Mouse (Mus musculus) frontal cortex, adult (tissue): Measurements from ENCODE around the gene Ppfia3.
A peak's percentile ranks its signal among the peaks of the same experiment; 100 is the strongest.

Source experiments
- ATAC-seq: cut with Nextera tagmentation; 2 replicates; pipeline ENCODE4 v1.9.2; 2017; ENCODE audit warnings: mild to moderate bottlenecking, moderate library complexity, mixed read lengths; ENCODE audit not compliant: low TSS enrichment

Gene Ppfia3

GRCm38 (mm10) chr7:45343543-45343942 lies 23.3 kb downstream of the Ppfia3 start:
- no peak for ATAC-seq

GRCm38 (mm10) chr7:45342081-45342480 lies 24.7 kb downstream of the Ppfia3 start:
- no peak for ATAC-seq

GRCm38 (mm10) chr7:45341303-45341702 lies 25.5 kb downstream of the Ppfia3 start:
- peak; percentile 73 for ATAC-seq

- no peak for ATAC-seq
Measured at GRCm38 (mm10) chr7:45340669-45341068, 26.1 kb downstream of the Ppfia3 start.

GRCm38 (mm10) chr7:45340066-45340442 lies 26.8 kb downstream of the Ppfia3 start:
- ATAC-seq = no peak

- ATAC-seq = no peak
Measured at GRCm38 (mm10) chr7:45339410-45340065, 27.3 kb downstream of the Ppfia3 start.

GRCm38 (mm10) chr7:45338161-45338911 lies 28.5 kb downstream of the Ppfia3 start:
- no peak for ATAC-seq

GRCm38 (mm10) chr7:45337469-45337868 lies 29.4 kb downstream of the Ppfia3 start:
- ATAC-seq = no peak

GRCm38 (mm10) chr7:45336319-45336718 lies 30.5 kb downstream of the Ppfia3 start:
- ATAC-seq = no peak

- no peak for ATAC-seq
Measured at GRCm38 (mm10) chr7:45335056-45335455, 31.8 kb downstream of the Ppfia3 start, which contains the start of gene Hrc. TSS of gene Hrc (plus strand) at chr7:45335290.

GRCm38 (mm10) chr7:45334605-45335004 lies 32.2 kb downstream of the Ppfia3 start:
- ATAC-seq = no peak

- peak; percentile 45; the same call in 1 of the 2 replicates for ATAC-seq
Measured at GRCm38 (mm10) chr7:45333431-45333982, 33.3 kb downstream of the Ppfia3 start, which contains the start of gene Trpm4. TSS of gene Trpm4 (minus strand) at chr7:45333780.

- ATAC-seq = peak; percentile 21; the same call in 1 of the 2 replicates
Measured at GRCm38 (mm10) chr7:45332685-45333425, 34.0 kb downstream of the Ppfia3 start.

- ATAC-seq = no peak
Measured at GRCm38 (mm10) chr7:45331502-45331901, 35.3 kb downstream of the Ppfia3 start.

- ATAC-seq = peak; percentile 38; the same call in 1 of the 2 replicates
Measured at GRCm38 (mm10) chr7:45328841-45329475, 37.9 kb downstream of the Ppfia3 start.

GRCm38 (mm10) chr7:45325800-45326199 lies 41.0 kb downstream of the Ppfia3 start:
- ATAC-seq = no peak

- no peak for ATAC-seq
Measured at GRCm38 (mm10) chr7:45323069-45323468, 43.8 kb downstream of the Ppfia3 start.

- ATAC-seq = no peak
Measured at GRCm38 (mm10) chr7:45322245-45322644, 44.6 kb downstream of the Ppfia3 start.

GRCm38 (mm10) chr7:45316536-45316935 lies 50.3 kb downstream of the Ppfia3 start:
- no peak for ATAC-seq

GRCm38 (mm10) chr7:45315182-45315701 lies 51.6 kb downstream of the Ppfia3 start:
- peak; percentile 69; the same call in 1 of the 2 replicates for ATAC-seq

GRCm38 (mm10) chr7:45313495-45313894 lies 53.3 kb downstream of the Ppfia3 start:
- ATAC-seq = no peak
